Mouse (Mus musculus) erythroid progenitor cell, adult 5-6 weeks (primary cell): ENCODE measurements at regions not wholly inside any gene's neighbourhood (a gene's known extent, or its start where the extent isn't known, plus 50 kb on each side); places are given as distances from the start of the nearest gene placed in this dataset.

Experiments
- ATAC-seq: replicated peaks from 2 replicates; pipeline ENCODE4 v1.8.0; 2016; ENCODE audit warnings: moderate number of reproducible peaks, mild to moderate bottlenecking, moderate TSS enrichment, inconsistent platforms; ENCODE audit not compliant: poor library complexity, low FRiP score, severe bottlenecking

DNA sequence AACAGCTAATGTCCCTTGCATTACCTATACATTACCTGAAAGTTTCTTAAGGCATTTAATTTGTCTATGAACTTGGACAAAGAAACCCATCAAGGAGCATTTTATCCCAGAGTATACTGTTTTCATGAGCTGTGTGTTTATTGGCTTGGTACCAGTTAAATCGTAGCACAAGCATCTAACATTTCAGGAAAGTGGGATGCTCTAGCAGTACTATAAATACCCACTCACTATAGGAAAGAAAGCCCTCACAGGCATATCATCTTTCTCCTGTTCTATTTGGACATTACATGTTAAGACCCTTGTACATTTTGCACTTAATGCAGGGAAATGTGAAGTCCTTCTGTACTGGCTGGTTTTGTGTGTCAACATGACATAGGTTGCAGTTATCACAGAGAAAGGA, 163.9 kb downstream of the Ptprc start:
- no peak for ATAC-seq

DNA sequence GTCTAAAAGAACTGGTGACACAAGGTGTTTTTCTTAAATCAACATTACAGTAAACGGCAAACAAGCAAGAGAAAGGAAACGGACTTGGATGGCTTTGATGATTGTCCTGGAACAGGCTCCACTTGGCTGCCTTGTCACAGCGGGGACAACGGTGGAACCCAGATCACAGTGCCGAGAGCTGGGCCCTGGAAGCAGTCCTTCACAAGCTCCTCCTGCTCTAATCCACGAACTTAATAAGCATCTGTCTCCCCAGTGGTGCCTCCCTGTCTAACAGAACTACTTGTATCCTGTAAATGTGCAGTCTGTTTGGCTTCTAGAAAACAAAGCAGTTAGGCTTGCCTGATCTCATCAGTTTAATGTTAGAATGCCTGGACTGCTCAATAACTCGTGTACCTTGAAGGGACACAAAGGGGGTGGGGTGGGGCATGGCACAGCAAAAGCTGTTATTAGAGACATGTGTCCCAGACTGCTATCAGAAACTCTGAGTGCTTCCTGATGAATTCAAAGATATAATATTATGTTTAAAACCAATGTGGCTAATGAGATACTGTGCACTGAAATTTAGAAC, 164.5 kb downstream of the Ptprc start:
- ATAC-seq = no peak

DNA sequence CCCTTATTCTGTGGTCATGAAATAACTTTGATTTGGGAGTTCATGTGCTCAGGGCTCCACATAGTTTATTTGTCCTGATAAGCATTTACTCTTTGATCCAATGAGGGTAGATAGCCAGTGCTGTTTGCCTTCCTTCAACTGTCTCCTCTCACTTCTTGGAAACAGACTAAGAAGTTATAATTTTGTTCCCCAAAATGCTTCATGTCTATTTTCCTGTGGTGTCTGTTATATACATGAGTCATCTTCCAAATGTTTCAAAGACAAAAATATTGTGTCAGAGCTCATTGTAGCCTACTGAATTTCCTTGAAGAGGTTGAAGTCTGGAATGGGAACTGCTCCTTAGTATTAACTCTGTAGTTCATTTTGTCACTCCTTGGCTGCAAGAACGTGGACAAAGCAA, 168.7 kb downstream of the Ptprc start:
- ATAC-seq = no peak

DNA sequence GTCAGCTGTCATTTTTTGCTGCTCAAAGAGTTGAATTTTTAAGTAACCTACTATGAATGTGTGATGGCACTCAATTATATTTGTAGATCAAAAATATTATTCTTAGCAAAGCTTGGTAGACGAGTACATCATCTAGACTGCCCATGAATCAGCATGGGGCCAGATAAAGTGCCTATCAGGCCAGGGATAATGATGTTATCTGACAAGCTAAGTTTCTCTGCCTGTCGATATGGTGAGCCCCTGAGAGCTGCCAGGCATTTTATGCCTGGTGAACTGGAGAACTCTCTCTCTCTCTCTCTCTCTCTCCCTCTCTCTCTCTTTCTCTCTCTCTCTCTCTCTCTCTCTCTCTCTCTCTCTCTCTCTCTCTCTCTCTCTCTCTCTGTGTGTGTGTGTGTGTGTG, 171.2 kb downstream of the Ptprc start:
- no peak for ATAC-seq

DNA sequence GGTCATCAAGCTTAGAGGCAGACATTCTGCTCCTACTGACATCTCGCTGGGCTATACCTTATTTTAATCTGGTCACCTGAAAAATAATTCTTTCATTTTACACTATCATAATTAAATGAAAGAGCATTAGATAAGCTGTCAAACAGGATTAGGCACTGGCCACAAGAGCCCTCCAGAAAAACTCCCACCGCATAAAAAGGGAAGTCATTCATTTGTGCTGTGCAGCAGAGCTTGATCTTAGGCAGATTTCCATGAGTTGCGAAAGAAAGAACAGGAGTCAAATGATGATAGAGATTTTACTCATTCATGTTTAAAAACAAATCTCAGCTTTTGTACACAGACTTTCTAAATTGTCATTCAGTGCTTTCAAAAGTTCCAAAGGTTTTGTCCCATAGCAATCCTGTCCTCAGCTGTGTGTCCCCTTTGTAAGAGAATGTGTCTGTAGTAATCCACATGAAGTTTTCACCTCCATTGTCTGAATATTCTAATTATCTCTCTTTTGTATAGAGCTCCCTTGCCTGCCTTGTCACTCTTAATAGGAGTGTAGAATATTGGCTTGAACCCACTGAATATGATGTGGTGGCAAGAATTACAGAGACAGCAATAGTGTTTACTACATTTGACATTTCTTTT, 176.1 kb downstream of the Ptprc start:
- ATAC-seq = no peak

DNA sequence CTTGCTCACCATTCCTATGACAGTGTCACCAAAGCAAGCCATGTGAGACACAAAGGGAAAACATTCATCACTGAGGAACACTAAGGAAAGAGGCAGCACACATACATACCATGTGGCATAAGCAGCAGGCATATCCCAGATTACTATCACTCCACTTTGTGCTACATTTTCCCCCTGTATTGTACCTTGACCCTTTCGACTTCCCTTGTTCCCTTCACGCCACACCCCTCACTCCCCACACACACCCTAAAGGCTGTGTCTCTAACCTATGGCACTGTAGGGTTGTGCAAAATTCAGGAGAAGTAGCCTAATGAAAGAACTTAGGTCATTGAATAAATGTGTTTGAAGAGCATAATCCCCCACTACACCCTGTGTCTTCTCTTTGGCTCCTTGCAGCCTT, 179.5 kb downstream of the Ptprc start:
- ATAC-seq = no peak

DNA sequence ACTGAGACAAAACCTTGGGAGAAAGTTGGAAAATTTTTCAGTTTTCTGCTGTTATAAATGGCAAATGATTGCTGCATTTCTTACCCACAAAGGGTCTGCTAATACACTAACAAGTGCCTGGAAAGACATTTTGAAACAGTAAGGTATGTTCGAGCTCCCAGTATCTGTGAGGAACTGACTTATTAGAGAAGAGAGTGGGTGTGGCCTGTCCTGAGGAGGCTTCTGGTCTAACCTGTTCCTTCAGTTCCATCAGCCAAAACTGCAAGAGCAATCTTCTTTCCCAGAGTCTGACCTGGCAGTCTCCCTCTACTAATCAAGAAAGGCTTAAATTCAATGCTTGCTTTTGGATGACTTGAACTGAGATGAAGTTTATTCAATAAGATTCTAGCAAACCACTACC, 183.6 kb downstream of the Ptprc start:
- ATAC-seq = no peak

DNA sequence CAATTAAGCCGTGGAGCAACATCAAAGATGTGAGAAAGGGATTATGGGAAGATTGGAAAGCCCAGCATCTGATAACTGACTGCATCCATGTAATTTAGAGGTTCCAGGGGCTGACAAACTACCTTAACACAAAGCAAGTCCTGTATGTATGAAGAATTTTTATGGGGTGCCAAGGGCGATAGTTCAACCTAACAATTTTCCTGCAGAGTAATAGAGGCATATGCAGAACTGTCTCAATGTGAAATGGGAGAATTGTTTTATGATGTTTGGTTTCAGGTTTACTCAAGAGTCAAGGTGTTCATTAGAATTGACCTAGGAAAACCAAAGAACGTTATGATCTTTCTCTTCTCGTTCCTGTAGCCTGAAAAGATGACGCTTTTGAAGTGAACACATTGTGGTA, 184.1 kb downstream of the Ptprc start:
- ATAC-seq = no peak

DNA sequence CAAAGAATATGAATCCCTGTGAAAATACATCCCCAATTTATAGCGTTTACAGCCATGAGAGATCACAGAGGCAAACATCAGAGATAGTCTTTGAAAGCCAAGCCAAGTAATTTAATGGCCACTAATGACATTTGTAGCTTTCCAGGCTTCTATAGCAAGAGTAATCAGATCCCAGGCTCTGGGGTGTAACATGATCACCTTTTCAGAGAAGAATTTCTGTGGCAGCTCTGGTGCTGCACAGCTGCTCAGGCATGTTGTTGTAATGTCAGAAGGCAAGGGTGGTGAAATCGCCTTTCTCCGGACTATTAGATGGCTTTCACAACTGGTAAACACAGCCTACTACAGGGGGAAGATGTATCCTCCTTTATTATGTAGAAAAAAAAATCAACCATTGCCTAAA, 202.1 kb downstream of the Ptprc start:
- ATAC-seq = no peak

DNA sequence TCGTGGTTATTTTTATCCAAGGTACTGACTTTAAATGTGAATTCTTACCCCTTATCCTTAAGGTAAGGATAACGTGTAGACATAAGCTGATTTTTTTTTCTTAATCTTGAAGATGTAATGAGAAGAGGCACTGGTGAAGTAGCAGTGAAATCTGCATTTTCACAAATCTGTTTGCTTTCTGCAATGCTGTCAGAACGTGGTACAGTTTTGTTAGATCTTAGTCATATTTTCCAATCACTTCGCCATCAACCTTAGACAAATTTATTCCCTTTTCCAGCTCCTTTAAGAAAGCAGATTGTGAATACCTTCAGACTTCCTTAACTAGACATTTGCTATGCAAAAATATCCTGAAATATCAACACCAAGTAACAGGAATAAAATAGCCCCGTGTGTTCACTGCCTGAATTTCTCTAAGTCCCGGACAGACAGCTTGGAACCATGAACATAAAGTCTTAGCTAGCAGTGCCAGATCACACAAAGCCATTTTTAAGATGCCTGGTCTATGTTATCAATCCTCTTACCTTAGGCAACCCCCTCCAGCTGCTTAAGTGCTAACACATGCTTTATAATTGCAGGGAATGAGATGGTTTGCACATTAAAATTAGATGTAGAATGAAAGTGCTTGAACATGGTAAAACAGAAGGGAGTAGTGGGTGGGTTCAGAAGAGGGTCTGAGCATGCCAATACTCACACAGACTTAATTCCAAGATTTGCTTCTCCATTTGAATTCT, 202.7 kb downstream of the Ptprc start:
- ATAC-seq = no peak

DNA sequence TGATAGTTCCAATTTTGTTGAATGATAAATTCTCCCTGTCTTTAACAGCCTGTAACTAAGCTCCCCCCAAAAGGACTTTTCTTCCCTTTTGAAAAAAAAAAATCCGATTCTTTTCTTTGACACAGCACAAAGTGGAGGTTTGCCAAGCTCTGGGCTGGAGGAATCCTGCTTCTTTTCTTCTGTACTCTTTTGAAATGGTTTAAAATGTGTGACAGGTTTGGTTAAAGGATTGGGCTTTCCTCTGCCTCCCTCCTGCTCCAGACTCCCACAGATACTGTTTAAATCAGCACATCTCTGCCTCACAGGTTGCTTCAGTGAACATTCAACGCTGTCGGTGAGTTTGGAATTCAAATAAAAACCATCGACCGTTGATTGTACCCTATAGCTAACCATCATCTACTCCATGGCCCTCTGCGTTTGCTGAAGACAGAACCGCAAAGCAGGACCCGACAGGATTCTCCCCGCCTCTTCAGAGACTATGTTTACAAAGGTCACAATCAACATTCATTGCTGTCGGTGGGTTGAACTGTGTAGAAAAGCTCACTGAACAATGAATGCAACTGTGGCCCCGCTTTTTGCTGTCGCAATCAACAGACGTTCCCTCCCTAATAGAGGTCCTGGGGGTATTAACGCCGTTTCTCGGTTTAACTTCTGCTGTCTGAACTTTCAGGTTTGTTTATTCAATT, 209.2 kb downstream of the Ptprc start:
- ATAC-seq = no peak

DNA sequence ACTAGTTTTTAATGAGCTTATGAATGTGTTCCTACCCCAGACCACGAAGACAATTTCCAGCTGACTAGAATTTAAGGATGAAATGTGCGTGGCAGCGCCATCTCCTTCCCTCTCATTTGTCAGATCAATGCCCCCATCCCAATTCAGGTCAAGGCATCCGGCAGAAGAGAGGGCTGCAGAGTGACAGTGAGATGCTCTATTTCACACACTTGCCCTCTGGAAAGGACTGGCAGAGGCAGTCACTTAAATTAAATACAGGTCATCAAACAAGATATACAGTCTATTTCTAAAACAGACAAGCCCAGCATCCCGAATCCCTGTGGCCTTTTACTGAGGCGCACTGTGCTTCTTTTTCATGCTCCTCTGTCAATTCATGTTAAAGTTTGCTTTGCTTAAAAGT, 211.9 kb downstream of the Ptprc start:
- no peak for ATAC-seq

DNA sequence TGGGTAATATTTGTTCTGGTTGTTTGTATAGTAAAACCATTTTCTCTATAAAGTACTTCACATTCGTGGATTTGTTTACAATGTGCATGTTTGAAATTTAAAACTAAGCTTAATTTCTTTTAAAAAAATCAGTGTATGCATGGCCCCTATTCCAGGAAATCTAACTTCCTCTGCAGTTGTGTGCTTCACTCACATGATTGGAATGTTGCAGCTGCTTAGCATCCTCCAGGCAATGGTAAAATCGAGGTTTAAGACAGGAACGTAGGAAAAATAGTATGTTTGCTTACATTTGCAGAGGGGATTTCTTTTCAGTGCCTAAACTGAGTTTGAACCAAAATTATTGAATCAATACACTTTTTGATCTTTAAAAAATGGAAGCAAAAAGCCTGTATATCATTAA, 217.5 kb downstream of the Ptprc start:
- no peak for ATAC-seq

DNA sequence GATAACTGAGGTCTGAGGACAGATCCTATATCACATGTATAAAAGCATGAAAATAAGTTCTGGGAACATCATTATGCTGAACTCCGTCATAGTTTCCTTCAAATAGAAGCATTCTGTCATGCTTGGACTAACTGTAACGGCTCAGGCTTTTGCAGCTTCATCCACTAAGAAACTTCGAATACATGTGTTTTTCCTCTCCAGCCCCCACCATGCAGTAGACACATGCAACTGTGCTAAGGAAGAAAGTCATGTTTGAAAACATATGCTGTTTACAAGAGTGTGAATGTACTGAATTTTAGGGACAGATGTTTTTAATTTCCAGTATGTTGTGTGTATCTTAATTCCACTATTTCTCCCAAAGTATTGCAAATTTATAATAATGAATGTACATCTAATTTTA, 219.5 kb downstream of the Ptprc start:
- ATAC-seq = no peak

DNA sequence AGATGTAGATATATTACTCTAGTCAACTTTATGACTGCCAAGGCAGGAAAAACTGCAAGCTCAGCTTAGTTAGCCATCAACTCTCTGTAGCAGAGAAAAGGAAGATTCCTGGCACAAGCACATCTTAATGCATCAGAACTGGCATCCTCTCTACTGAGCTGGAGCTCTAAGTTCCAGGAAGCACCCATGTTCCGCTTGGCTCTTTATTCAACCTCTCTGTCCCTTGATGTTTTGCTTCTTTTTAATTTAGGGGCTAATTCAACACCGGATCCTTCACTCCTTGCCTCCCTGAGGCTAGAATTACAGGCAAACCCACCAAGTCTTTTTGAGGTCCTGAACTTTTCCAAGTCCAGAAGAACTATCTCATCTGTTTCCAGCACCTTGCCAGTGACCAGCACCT, 220.4 kb downstream of the Ptprc start:
- ATAC-seq = no peak

DNA sequence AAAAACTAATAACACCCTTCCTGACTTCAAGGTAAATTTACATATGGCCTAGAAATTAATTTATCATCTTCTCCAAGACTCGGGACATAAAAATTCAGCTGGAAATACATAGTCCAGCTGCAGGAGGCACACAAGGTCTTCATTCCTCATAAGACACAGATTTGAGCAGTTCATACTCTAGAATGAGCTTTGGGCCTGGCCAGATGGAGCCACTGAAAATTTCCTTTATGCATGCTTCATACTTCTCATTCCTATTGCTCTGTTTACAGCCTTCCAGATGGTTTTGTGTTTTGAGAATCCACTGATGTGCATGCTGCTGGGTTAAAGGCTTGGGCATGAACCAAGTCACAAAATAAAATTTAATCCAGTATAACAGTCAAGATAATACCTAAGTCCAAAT, 222.1 kb downstream of the Ptprc start:
- no peak for ATAC-seq

DNA sequence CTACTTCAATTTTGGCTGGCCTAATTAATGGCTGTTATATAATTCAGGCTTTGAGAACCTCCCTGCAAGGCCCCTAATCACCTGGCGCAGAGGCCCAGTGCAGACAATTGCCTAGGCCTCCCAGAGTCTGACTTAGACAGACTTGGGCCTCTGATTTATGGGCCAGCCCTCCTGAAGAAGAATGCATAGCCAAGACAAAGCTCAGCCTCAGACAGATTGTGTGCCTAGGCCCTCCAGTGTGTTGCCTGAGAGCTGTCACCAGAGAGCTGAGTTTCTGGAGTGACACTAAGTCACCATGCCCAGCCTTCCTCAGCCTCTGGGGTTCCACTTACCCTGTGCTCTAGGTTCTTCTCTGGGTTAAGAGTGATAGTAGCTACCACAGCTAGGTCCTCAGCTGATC, 222.7 kb downstream of the Ptprc start:
- no peak for ATAC-seq

DNA sequence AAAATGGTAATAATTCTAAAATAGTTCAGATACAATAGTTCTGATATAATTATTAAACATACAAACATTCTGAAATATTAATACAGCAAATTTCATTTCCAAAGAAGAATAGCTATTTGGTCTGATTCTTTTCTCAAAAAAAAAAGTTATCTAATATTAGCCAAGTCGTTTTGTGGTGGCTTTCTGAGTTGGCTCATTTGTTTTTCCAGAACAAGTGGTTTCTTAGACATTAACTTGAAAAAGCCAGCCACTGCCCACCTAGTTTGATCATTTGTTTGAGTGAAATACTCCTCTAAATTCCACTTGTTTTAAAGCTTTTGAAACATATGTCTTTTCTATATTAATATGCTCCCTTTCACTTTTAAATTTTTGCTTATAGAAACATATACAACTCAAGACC, 227.6 kb downstream of the Ptprc start:
- no peak for ATAC-seq

DNA sequence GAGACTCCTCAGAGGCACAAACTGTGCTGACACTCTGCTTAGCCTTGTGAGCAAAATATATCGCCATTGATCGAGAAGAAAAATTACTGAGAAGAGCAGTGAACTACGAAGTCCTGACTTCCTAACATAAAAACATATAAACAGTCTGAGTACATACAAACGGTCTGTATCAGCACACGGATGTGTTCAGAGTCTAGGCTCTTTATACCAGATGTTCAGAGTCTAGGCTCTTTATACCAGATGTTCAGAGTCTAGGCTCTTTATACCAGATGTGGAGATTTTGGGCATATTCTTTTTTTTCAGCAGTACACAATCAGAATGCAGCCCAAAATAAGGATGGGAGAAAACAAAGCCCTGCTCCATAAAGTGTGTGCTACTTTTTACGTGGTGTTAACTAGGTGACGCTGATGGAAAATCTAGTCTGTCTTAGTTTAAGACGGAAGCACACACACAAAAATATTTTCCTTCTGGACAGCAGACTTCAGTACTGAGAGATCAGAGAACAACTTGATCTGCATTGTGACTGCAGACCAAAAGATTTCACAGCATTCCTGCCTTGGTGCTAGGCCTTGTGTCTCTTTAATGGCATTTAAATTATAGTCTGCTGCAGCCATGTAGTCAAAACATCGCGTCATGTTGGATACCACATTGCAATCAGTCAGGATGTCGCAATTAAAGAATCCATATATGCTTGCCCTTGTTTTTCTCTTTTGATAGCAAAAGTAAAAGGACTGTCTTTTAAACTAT, 233.6 kb downstream of the Ptprc start:
- ATAC-seq = no peak

DNA sequence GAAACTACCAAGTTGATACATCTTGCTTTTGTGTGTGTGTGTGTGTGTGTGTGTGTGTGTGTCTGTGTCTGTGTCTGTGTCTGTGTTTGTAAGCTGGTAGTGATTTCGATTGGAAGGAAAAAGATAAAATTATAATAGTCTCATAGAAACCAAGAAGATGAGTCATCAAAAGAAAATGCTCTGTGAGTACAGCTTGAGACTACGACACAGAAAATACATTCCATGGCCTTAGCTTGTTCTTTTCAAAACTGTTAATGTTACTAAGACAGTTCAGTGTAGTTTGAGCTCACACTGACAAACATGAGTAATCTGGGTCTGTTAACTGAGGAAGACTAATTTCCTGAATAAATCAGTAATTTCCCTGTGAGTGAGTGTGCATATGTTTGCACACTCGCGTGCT, 239.8 kb downstream of the Ptprc start:
- ATAC-seq = no peak
